Mouse (Mus musculus): ENCODE results near the gene Nol11.
A peak's percentile ranks its signal among the peaks of the same experiment; 100 is the strongest.

Nol11 gene

DNA sequence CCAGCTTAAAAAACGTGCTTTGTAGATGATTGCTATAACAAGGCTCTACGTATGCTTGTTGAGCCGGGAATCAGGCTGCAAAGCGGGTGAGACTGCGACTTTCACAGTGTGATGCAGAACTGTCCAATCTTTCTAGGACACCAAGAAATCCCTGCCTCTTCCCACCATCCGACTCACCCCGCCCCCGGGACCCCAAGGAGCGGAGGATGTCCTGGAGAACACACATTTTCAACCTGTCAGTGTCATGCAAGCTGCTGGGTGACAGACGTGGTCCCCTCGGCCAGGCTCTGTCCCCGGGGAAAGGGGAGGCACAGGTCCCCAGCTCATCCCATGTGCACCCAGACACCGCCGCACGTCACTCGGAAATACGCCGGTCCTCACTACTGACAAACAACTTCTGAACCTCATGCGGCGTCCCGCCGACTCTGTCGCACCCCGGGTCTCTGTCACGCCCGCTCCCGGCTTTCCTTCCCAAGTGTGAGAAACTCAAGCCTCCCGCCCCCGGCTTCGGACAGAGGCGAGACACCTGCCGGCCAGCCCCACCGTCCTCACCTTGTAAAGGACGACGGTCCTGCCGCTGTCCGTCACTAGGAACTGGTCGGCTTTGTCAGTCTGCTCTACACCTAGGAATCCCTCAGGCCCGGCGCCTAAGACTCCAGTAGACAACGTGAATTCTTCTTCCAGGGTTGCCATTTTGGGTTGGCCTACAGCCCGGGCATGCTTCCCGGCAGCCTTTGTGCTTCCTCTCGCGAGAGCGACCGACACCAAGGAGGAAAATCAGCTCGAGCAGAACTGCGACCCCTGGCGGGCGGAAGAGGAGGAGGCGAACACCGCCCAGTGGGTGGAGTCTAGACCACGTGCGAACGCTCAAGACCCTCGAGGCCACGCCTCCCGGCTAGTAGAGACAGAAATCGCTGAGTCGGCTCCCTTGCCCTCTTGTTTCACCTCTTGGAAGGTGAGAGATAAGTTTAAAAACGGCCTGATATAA, at the start of gene Nol11:
Nol11 (minus strand) TSS at position 817 of the 988 bp plus-strand sequence.
- DNase-seq: peak; percentile 99

DNA sequence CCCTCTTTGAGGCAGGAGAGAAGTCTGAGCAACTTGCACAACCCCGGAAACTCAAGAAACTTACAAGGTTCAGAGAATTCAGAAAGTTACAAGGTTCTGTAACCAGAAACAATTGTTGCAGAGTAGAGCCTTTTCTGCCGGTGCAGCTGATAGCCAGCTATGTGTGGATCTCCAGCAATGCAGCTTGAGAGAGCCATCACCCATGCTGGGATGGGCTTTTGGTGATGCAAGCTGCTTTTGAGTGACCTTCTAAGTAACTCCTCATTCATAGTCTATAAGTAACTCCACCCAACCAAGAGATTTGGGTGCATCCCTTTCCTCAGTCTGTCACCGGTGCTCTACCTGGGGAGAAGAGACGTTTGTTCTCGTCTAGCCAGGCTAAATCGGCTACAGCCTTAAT, 49.3 kb upstream of the Nol11 start:
- no peak for DNase-seq

DNA sequence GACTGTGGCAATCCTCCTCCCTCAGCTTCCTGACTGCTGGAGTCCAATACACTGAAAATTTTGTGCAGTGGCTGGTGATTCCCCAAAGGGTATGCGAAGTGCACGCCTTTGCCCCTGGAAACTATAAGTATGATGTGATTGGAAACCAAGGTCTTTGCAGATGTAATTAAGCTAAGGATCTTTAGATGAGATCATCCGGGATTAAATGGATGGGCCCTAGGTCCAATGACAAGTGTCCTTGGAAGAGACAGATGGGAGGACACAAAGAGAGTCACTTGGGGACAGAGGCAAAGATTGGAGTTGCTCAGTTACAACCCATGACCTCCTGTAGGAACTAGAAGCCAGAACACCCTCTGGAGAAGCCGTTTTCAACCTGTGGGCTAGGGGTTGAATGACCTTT, 48.4 kb upstream of the Nol11 start:
- DNase-seq: no peak

DNA sequence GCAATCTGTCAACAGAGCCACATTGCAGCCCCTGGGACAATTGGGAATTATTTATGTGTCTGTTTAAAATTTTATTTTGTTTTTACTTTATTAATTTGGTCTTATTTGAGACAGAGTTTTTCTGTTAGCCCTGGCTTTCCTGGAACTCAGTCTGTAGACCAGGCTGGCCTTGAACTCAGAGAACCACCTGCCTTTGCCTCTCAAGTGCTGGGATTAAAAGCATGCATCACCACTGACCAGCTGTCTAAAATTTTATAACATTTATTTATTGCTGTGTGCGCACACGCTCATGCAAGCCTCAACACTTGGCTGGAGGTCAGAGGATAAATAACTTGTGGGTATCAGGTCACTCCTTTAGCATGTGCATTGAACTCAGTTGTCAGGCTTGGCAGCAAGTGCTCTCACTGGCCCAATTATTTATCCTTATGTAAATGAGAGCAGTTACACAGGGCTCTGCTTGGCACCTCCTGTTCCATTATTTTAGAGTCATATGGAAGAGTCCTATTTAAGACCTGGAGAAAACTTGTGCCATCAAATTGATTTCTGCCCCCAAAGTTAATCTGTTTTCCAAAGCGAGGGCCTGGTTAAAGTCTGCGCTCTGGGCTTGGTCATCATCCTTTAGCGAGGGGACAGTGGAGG, 44.2 kb upstream of the Nol11 start:
- DNase-seq: no peak

DNA sequence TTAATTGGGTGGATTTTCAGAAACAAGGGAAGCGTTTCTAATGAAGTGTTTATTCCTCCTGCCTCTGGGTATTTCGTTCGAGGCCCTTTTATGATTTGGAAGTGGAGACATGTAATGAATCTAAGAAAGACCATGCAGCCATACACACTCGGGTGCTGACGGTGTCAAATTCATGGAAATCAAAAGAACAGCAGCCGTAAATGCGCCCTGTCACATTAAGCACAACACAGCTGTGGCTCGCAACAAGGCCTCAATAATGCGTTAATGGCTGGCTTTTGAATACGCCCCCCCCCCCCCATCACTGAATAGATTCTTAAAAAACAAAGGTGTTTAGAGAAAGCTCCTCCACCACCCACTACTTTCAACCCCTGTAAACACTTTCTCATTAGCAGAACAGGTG, 40.9 kb upstream of the Nol11 start:
- no peak for DNase-seq

DNA sequence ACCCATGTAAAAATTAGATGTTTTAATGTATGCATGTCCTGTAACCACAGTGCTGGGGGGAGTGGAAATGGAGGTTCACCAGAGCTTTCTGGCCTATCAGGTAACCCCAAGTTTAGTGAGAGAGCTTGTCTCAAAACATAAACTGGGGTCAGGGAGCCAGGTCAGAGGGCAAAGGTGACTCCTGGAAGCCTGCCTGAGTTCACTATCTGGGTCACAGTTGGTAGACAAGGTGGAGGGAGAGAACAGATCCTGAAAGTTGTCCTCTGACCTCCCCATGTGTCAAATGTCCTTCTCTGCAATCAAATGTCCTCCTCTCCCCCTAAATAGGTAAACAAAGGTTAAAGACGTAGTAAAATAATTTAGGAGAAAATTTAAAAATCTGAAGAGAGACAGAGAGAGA, 37.2 kb upstream of the Nol11 start:
- no peak for DNase-seq

DNA sequence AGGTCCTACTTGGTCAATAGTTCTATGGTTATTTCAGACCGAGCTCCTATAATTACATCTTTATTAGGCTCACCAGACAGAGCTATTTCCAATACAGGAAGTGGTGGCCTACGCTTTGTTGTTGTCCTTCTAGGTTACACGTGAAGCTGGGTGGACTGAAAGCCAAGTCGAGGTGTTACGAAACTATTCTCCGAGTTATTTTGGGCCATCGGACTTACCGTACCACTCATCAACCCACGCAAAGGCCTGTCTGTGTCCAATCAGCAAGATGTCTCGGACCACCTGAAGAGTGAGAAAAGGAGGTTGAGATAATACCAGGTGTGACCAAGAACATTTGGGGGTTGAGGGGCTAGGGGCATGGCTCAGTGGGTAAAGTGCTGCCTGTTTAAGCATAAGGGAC, 36.8 kb upstream of the Nol11 start:
- no peak for DNase-seq

DNA sequence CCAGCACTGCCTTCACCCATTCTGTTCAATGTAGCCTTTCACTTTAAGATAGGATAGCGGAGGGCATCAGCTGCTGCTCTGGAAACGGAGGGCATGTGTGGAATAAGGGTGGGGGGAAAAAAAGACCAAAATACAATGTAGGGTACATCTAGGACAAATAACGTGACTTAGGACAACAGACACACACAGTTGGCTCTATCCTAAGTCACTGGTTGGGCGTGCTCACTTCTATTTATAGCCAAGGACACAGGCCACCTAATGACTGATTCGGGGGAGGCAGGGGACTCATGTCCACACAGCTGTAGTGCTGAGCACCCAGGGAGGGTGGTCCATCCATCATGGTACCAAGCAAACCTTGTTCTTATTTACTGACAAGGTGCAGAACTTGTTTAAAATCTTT, 36.1 kb upstream of the Nol11 start:
- DNase-seq: no peak

DNA sequence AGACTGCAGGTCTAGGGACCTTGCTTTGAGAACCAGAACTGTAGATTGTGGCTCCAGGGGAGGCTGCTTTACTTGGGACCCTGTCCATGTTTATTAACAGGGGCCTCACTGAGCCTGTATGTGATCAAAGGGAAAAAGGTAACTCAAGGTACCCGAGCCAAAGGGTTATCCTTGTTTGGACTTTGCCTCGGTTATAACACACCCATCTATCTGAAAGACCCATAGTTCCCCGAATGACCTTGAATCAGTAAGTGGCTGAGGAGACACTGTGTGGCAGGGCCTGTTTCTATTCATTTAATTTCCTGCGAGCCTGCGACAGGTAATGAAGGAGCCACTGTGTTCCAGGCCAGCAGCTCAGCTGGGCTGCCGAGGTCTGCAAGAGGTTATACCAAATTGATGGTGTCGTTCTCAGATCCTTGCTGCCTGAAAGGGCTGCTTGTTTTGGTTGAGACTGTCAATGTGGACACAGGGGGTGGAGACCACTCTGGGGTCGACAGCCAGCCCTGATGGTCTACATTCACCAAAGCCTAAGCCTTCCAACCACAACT, 34.6 kb upstream of the Nol11 start:
- no peak for DNase-seq

DNA sequence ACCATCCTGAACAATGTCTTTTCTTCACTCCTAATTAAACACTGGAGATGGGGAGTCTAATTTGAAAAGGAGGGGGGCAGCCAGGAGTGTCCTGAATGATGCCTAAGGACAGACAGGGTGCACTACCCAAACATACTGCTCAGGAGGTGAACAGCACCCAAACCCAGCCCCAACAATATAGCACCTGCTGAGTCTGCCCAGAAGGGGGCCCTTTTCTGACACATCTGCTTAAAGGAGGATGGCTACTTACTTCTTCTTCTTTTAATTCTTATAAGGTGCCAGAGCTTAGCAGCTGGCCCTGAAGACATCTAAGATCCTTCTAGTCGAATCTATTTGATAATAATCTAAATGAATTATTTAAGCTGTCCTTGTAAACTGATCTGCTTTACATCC, 34.0 kb upstream of the Nol11 start:
- peak; percentile 16 for DNase-seq

DNA sequence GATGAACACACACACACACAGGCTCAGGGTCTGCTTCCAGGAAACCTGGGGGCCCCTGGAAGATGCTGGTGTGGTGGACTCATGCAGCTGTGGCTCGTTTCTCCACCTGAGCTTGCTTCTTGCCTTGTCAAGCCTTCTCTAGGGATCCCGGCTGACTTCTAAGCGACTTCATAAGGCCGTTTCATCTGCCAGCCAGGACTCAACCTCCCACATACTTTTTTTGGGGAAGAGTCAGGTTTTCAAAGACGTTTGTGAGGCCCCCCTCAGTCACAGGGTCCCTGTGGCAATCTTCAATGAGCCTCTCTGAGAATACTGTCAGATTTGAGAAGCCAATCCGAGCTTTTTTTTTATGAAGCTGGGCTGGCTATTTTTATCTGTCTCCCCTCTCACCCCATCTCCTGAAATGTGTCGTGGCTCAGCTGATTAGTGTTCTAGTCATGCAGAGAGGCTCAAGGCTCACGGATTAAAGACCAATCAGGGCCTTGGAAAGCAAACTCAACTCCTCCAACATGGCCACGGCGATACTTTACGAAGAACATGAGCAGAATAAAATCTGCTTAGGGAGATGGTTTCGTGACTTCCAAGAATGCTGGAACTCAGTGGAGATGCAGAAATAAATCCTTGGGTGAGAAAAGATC, 33.5 kb upstream of the Nol11 start:
- DNase-seq: no peak

DNA sequence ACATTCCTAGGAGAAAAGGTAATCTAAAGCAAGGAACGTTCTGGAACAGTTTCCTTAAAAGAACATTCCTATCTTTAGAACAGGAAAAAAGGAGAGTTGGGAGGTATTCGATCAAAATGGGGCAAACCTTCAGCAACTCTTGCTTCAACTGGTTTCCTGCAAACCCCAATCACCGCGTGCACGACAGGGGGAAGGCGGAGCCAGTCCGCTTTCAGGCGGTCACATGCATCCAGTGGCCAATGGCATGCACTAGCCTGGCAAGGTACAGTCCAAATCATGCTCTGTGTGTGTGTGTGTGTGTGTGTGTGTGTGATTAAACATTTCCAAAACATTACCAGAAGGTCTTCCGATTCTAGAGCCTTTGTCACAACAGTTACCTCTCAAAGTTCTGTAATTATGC, 25.9 kb upstream of the Nol11 start:
- DNase-seq: no peak

DNA sequence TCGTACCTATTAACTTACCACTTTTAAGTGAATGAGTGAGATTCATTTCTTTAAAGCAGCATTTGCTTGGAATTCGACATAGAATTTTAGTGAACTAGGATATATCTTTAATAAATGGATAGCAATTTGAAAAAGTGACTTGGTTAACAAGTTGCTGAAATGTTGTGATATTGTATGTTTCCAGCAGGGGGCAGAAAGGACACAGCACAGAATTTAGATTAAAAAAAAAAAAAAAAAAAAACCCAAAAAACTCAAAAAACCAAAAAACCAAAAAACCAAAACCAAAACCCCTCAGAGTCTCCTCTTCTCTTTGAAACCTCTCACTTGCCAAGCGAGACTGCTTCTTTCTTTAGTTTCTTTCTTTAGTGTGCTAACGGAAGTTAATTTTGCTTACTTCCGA, 24.6 kb upstream of the Nol11 start:
- peak; percentile 54 for DNase-seq

DNA sequence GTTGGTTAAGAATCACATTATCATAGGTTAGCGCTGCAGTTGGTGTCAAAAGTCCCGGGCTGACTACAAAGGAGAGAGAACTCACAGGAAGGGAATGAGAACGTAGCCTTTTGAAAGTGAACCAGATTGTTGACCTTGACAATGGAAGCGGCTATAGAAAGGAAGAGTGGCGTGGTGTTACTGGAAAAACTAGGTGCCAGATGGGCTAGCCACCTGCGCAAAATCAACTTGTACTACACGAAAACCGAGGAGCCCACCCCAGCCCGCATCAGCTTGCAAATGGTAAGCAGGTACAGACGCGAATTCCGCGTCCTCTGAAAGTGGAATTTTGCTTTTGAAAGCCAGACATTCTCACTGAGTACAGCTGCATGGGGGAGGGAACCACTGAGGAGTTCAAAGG, 20.6 kb upstream of the Nol11 start:
- DNase-seq: no peak

DNA sequence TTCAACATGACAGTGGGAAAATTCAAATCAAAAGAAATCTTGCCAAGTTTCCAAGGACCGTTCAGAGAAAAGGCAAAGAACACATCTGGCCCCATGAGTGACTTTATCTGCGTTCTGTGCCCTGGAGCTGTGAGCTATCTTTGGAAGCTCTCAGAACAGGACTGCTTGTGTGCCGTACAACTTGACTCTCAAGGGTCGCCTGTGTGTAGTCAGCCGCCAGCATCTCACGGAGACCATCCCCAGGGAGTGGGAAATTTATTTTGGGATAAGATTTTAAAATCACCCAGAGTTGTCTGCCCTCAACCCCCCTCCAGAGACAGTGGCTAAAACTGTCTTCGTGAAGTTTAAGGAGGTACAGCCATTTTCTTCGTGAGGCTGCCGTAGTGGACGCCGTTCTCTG, 12.6 kb upstream of the Nol11 start:
- DNase-seq: no peak

DNA sequence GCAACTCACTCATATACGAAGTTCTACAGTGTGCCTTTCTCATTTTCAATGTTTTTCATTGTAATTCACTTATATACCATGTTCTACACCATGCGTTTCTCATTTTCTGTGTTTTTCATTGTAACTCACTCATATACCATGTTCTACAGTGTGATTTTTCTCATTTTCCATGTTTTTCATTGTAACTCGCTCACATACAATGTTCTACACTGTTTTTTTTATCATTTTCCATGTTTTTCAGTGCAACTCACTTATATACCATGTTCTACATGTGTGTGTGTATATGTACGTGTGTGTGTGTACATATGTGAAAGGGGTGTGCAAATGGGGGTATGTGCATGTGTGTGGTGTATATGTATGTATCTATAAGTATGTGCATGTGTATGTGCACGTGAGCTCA, 10.1 kb upstream of the Nol11 start:
- no peak for DNase-seq

DNA sequence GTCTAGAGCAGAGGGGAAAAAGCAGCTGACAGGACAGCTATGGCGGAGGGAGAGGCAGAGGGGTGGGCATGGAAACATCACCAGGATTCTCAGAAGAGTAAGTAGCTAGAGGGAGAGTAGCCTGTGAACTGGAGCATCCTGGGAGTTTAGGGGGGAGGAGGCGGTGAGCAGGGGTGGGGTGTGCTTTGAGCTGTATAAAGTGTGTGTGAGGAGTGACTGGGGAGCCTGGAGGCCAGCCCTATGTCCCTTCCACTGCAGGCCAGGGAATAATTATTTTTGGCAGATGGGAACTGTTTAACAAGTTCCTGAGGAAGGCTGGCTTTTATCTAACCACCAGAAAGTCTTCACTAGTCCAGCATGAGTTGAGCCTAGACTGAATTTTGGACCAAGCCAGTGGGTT, 6.2 kb upstream of the Nol11 start:
- DNase-seq: peak; percentile 12

DNA sequence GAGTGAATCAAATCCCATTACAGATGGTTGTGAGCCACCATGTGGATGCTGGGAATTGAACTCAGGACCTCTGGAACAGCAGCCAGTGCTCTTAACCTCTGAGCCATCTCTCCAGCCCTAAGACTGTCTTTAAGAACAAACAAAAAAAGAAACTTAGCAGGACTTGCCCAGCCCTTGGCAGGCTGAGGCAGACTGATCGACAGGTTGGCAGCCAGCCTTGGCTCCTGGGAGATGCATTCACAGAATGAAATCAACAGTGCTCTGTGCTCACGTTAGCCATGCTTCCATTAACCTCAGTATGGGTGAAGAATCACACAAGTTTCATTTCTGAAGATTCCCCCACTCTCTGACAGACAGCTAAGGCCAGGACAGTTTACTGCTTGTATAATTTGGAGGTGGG, 1.2 kb upstream of the Nol11 start:
- DNase-seq: no peak

DNA sequence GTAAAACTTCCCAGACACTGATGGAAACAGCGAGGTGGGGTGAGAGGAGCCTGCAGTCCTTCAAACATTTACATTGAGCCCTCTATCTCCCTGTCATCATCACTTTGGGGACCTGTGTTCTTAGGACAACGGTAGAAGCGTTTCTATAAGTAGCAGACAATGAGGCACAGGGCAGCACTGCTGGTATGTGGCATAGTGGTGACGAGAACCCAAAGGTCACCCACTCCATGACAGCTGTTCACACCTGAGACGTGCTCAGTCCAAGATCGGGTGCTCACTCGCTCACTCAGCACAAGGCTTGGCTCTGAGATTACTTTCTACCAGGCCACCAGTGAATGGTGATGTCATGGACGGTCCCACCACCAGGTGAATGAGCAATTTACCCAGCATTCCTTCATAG, 5.4 kb downstream of the Nol11 start:
- no peak for DNase-seq

DNA sequence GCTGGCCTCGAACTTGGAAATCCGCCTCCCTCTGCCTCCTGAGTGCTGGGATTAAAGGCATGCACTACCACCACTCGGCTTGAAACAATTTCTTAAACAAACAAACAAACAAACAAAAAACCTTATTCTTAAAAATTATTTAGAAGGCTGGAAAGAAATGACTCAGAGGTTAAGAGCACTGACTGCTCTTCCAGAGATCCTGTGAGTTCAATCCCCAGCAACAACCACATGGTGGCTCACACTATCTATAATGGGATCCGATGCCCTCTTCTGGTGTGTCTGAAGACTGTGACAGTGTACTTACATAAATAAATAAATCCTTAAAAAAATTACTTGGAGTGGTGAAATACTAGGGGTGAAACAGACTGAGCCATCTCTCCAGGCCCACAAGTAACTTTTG, 28.0 kb downstream of the Nol11 start:
- no peak for DNase-seq

DNA sequence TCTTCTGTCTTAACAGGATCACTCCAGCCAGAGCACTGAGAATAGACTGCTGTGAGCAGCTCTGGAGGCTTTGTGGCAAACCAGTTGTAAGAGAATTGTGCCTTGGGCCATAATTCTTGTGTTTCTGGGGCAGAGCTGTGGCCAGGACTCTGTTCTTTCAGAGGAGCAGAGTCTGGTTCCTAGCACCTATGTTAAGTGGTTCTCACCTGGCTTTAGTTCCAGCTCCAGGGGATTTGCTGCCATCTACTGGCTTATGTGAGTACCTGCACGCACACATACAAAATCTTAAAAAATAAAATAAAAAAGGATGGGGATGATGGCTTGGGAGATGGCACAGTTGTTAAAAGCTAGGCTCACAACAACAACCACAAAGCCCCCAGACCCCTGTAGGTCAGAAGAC, 30.1 kb downstream of the Nol11 start:
- no peak for DNase-seq

DNA sequence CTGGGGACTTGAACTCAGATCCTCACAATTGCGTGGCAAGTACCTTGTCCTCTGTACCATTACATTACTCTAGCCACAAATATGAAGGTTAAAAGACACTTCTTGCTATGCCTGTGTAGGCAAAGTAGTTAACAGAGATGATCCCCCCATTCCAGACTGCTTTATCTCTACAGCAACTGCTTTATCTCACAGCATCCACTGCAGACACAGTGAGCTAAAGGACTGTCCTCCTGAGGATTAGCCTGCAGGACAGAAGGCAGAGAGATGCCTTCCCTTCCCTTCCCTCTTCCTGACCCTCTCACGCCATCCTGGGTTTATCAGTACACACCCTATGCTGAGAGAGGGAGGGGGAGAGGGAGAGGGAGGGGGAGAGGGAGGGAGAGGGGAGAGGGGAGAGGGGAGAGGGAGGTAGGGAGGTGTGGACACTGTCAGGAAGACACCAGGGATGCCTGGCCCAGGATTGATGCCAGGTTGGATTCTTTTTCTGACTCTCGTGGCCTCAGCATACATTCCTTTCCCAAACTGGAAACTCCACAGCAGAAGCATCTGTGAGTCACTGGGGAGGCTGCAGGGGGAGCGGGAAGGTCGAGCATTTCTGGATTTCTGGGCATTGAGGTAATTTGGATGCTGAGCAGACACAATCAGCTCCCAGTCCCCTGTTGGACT, 32.1 kb downstream of the Nol11 start:
- DNase-seq: no peak

DNA sequence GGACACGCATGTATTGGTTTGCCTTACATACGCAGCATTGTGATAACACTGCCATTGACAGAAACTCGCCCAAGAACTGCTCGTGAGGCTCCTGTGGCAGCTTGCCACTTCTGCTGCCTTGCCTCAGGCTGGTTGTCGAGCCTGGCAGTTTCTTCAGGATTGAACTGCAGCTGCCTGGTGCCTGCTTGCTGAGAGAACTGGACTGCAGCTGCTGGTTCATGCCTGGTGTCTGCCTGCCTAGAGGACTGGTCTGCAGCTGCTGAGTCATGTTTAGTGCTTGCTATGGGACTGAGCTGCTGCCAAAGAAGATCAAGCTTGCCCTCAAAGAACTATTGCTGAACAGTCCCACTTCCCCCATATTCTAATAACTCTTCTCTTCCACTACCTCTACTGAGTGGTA, 33.9 kb downstream of the Nol11 start:
- DNase-seq: no peak

All from lung, postnatal 10 days (tissue).